Mouse (Mus musculus) spleen, adult 2 months (tissue): Measurements from ENCODE around the gene Plcb4.
"Not testable (repeated sequence)": the region's sequence is repeated elsewhere in the genome, so short reads cannot be mapped to it uniquely, and the experiment has no call there.

ENCODE experiments used
- CTCF ChIP-seq: fragments of 200-500 bp; IDR thresholded peaks from 2 replicates; pipeline ENCODE4 v1.5.1; 2011; ENCODE audit warnings: mild to moderate bottlenecking, inconsistent platforms; ENCODE audit not compliant: insufficient read depth, insufficient read length, insufficient replicate concordance; ENCODE audit errors: extremely low read depth
- POLR2A ChIP-seq: fragments of 200-500 bp; IDR thresholded peaks from 2 replicates; pipeline ENCODE4 v1.6.1; 2011; ENCODE audit warnings: low read depth, low read length, inconsistent platforms

DNA sequence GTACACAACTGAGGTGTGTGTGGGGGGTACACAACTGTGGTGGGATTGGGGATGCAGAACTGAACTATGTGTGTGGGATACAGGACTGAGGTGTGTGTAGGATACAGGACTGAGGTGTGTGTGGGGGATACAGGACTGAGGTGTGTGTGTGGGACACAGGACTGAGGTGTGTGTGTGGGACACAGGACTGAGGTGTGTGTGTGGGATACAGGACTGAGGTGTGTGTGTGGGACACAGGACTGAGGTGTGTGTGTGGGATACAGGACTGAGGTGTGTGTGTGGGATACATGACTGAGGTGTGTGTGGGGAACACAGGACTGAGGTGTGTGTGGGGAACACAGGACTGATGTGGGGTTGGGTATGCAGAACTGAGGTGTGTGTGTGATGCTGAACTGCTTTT lies 329.7 kb downstream of the Plcb4 start:
- TF ChIP-seq CTCF, POLR2A: not testable (repeated sequence)
